Mouse (Mus musculus) embryonic facial prominence, embryonic 11.5 days (tissue): ENCODE results near the gene Edf1. TPM values are rescaled to one million over a fixed set of nuclear protein-coding genes. Genes with fewer than 3 reads are reported as not detected.
A peak's percentile ranks its signal among the peaks of the same experiment; 100 is the strongest.

Experiments used
- ATAC-seq: fragments of 200-750 bp; cut with Nextera tagmentation; replicated peaks from 2 replicates; pipeline ENCODE4 v1.8.0; 2017; ENCODE audit warnings: low read depth; ENCODE audit not compliant: insufficient number of reproducible peaks, low FRiP score, low TSS enrichment
- DNase-seq: peaks from one replicate; pipeline ENCODE4 v3.0.0-alpha.2; 2015; ENCODE audit warnings: low spot score
- H3K27ac ChIP-seq: fragments of 300-500 bp; sonication (generic); replicated peaks from 2 replicates; pipeline ENCODE4 v1.5.1; 2014; ENCODE audit warnings: mild to moderate bottlenecking, low read depth, low read length, control low read depth
- H3K27me3 ChIP-seq: fragments of 300-500 bp; sonication (generic); 2 replicates; pipeline ENCODE4 v1.6.1; 2014; ENCODE audit warnings: mild to moderate bottlenecking, low read length, moderate library complexity, mixed read lengths; ENCODE audit not compliant: control insufficient read depth, insufficient read depth
- H3K36me3 ChIP-seq: fragments of 300-500 bp; sonication (generic); replicated peaks from 2 replicates; pipeline ENCODE4 v1.6.1; 2014; ENCODE audit warnings: low read depth, mild to moderate bottlenecking, low read length, moderate library complexity, mixed read lengths; ENCODE audit not compliant: control insufficient read depth, insufficient read depth
- H3K4me1 ChIP-seq: fragments of 300-500 bp; sonication (generic); 2 replicates; pipeline ENCODE4 v1.6.1; 2014; ENCODE audit warnings: low read length, mixed read lengths; ENCODE audit not compliant: control insufficient read depth, insufficient read depth
- H3K4me2 ChIP-seq: fragments of 300-500 bp; sonication (generic); 2 replicates; pipeline ENCODE4 v1.6.1; 2014; ENCODE audit warnings: low read depth, mild to moderate bottlenecking, control low read depth, low read length, moderate library complexity
- H3K4me3 ChIP-seq: fragments of 300-500 bp; sonication (generic); 2 replicates; pipeline ENCODE4 v1.5.1; 2014; ENCODE audit warnings: low read depth, low read length, control low read depth
- H3K9ac ChIP-seq: fragments of 300-500 bp; sonication (generic); replicated peaks from 2 replicates; pipeline ENCODE4 v1.6.1; 2014; ENCODE audit warnings: mild to moderate bottlenecking, control low read depth, low read length
- H3K9me3 ChIP-seq: fragments of 300-500 bp; sonication (generic); replicated peaks from 2 replicates; pipeline ENCODE4 v1.6.1; 2016; ENCODE audit warnings: mild to moderate bottlenecking, low read length, inconsistent platforms, mixed read lengths; ENCODE audit not compliant: control insufficient read depth
- WGBS: fragments of 180-500 bp; shearing (Covaris S2); extraction: QIAGEN DNeasy Blood & Tissue Kit; methylation state at CpG from one replicate; pipeline ENCODE4 v1.1.7; 2014; 5-methylcytosine and 5-hydroxymethylcytosine counted together
- polyA plus RNA-seq: library from polyadenylated mRNA; unstranded; fragments of >200 nt; fragmentation: Nextera tagmentation; extraction: Ambion mirVana; gene quantifications from 2 replicates; pipeline ENCODE4 v1.2.1, GENCODE M21; 2014

Gene Edf1
- polyA plus RNA-seq, 1 experiment from 2014 or later: 375 TPM

GRCm38 (mm10) chr2:25607761-25608622, 50.3 kb downstream of the Edf1 start, which contains the start of gene Rabl6:
TSS of gene Rabl6 (minus strand) at chr2:25608521.
- WGBS: under 1% methylated on average over 76 of the region's 80 CpGs
- Histone ChIP-seq H3K9ac (peak within 1 kb of the TSS; percentile 96), H3K9me3 (no peaks in the 10 kb centered on the region), H3K27me3 (no peaks in the 10 kb centered on the region), H3K4me3 (peak within 1 kb of the TSS; percentile 94), H3K27ac (peak within 1 kb of the TSS; percentile 88), H3K4me1 (peaks cover 2% of the 10 kb centered on the region; the same call in 1 of the 2 replicates), H3K36me3 (no peaks in the 10 kb centered on the region), H3K4me2 (peak within 1 kb of the TSS; percentile 62)
- DNase-seq (peak; percentile 94), ATAC-seq (peak; percentile 83)

- peaks cover 2% of the 10 kb centered on the region; the same call in 1 of the 2 replicates for H3K4me1 ChIP-seq
- DNase-seq (no peak), ATAC-seq (peak; percentile 9; the same call in 1 of the 2 replicates)
- no peaks in the 10 kb centered on the region for H3K36me3 ChIP-seq
- peak overlapping the region; percentile 46 for H3K9ac ChIP-seq
- peak overlapping the region; percentile 15; the same call in 1 of the 2 replicates for H3K4me3 ChIP-seq
- no peaks in the 10 kb centered on the region for H3K27me3 ChIP-seq
- WGBS: 71% methylated on average over 10 of the region's 10 CpGs
- peak overlapping the region; percentile 30 for H3K4me2 ChIP-seq
- no peaks in the 10 kb centered on the region for H3K9me3 ChIP-seq
- H3K27ac ChIP-seq: no peak overlapping the region
Measured at GRCm38 (mm10) chr2:25608671-25609070, 51.0 kb downstream of the Edf1 start.

Other genes with a start within 250 kb of the Edf1 start
- gene Grin1, start 238.7 kb upstream of the Edf1 start, polyA plus RNA-seq: 1.6 TPM in 2 replicates
- 87.2 and 92.7 TPM in 2 replicates for gene Man1b1, start 225.5 kb upstream of the Edf1 start, polyA plus RNA-seq
- 18.2 and 19.1 TPM in 2 replicates for gene Dpp7, start 201.5 kb upstream of the Edf1 start, polyA plus RNA-seq
- gene Uap1l1, start 192.2 kb upstream of the Edf1 start, polyA plus RNA-seq: 5.2 and 8.9 TPM in 2 replicates
- 39.1 and 43.2 TPM in 2 replicates for gene Sapcd2, start 185.5 kb upstream of the Edf1 start, polyA plus RNA-seq
- 0.10 and 0.28 TPM in 2 replicates for gene Entpd2, start 162.0 kb upstream of the Edf1 start, polyA plus RNA-seq
- gene Npdc1, start 158.5 kb upstream of the Edf1 start, polyA plus RNA-seq: 26.8 and 38.0 TPM in 2 replicates
- gene Fut7, start 134.6 kb upstream of the Edf1 start, polyA plus RNA-seq: not detected in 2 replicates
- gene Abca2, start 129.1 kb upstream of the Edf1 start, polyA plus RNA-seq: 2.2 TPM in 2 replicates
- gene Clic3, start 101.0 kb upstream of the Edf1 start, polyA plus RNA-seq: 0.71 TPM in 1 of 2 replicates, not detected in the other
- 12.4 and 14.3 TPM in 2 replicates for gene Paxx, start 96.8 kb upstream of the Edf1 start, polyA plus RNA-seq
- gene Ptgds, start 87.8 kb upstream of the Edf1 start, polyA plus RNA-seq: 0.26 and 0.28 TPM in 2 replicates
- not detected in 2 replicates for gene Lcn12, start 63.9 kb upstream of the Edf1 start, polyA plus RNA-seq
- gene Fbxw5, start 57.1 kb upstream of the Edf1 start, polyA plus RNA-seq: 51.1 and 56.4 TPM in 2 replicates
- 3.8 and 4.3 TPM in 2 replicates for gene C8g, start 56.1 kb upstream of the Edf1 start, polyA plus RNA-seq
- gene Traf2, start 10.9 kb upstream of the Edf1 start, polyA plus RNA-seq: 35.6 and 36.0 TPM in 2 replicates
- gene Mamdc4, start 17.0 kb downstream of the Edf1 start, polyA plus RNA-seq: 1.2 and 8.5 TPM in 2 replicates
- gene Phpt1, start 17.4 kb downstream of the Edf1 start, polyA plus RNA-seq: 145 and 157 TPM in 2 replicates
- gene Ajm1, start 23.9 kb downstream of the Edf1 start, polyA plus RNA-seq: 0.07 and 0.25 TPM in 2 replicates
- 44.3 and 46.0 TPM in 2 replicates for gene Rabl6, start 50.7 kb downstream of the Edf1 start, polyA plus RNA-seq
- 0.15 and 0.18 TPM in 2 replicates for gene Ccdc183, start 59.8 kb downstream of the Edf1 start, polyA plus RNA-seq
- 17.5 and 18.7 TPM in 2 replicates for gene Tmem141, start 64.2 kb downstream of the Edf1 start, polyA plus RNA-seq
- 0.52 and 0.81 TPM in 2 replicates for gene Fcna, start 70.2 kb downstream of the Edf1 start, polyA plus RNA-seq
- gene Lcn8, start 95.3 kb downstream of the Edf1 start, polyA plus RNA-seq: not detected in 2 replicates
- gene Lcn5, start 100.1 kb downstream of the Edf1 start, polyA plus RNA-seq: not detected in 2 replicates
- not detected in 2 replicates for gene Lcn6, start 118.9 kb downstream of the Edf1 start, polyA plus RNA-seq
- gene Lcn10, start 124.9 kb downstream of the Edf1 start, polyA plus RNA-seq: not detected in 2 replicates
- gene Obp2a, start 142.2 kb downstream of the Edf1 start, polyA plus RNA-seq: not detected in 2 replicates
- 66.2 and 72.5 TPM in 2 replicates for gene Bmyc, start 148.9 kb downstream of the Edf1 start, polyA plus RNA-seq
- not detected in 2 replicates for gene Obp2b, start 179.2 kb downstream of the Edf1 start, polyA plus RNA-seq
- not detected in 2 replicates for gene Lcn3, start 207.7 kb downstream of the Edf1 start, polyA plus RNA-seq
- not detected in 2 replicates for gene Lcn11, start 219.2 kb downstream of the Edf1 start, polyA plus RNA-seq
- gene Gm13539, start 224.4 kb downstream of the Edf1 start, polyA plus RNA-seq: not detected in 2 replicates